8 mouse cellular contexts compared by ENCODE assay signal in the genomic region with DNA sequence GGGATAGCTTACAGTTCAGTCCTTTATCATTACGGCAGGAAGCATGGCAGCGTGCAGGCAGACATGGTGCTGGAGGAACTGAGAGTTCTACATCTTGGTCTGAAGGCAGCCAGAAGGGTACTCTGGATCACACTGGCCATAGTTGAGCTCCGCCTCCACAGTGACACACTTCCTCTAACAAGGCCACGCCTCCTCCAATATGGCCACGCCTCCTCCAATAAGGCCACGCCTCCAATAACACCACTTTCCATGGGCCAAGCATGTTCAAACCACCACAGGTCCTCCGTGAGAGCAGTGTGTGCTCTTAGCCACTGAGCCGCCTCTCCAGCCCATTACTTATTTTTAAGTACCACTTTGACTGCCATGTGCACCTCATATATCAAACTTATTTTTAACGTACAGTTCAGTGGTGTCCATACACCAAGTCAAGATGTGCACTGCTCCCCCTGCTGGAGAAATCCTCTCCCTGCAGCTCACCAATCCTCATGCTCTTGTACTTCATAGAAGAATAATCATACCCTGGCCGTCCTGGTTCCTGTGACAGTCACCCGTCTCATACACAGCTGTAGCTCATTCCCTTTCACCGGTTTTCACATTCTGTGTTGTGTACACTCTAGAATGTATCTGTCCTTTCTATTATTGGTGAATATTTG.
A peak's percentile ranks its signal among the peaks of the same experiment; 100 is the strongest.
DNase-seq lines count a peak whose midpoint lies in the region; ATAC-seq and TF ChIP-seq lines count a peak whose summit lies in the region.
"Had no signal": no experiment of that assay in that cellular context is flagged by ENCODE, and none has a peak within 500 bp of the region (broad histone marks: within the 10 kb centered on the region; RNA-seq: fewer than 3 reads in every experiment).

No protein-coding gene starts in this region.

- TF ChIP-seq CTCF in kidney, adult 2 months (conservative IDR thresholded peaks at IDR 0.05; ENCODE audit: insufficient read depth, insufficient read length, low read depth, low read length) = peak; percentile 43
- TF ChIP-seq CTCF in liver, postnatal 0 days (IDR thresholded peaks at IDR 0.05; ENCODE audit: low read depth) = peak; percentile 44

- H3K9me3 ChIP-seq in kidney, embryonic 14.5 days (ENCODE audit: control insufficient read depth, low read length) = no peaks in the 10 kb centered on the region; the same call in 1 of the 2 replicates
- H3K9me3 ChIP-seq in liver, postnatal 0 days (ENCODE audit: low read length) = 0 out of 2 replicates have a peak, but pooled peaks cover 5% of the 10 kb centered on the region

- H3K4me3 ChIP-seq in kidney, adult 2 months (ENCODE audit: insufficient read depth, low read depth, low read length) = no peak overlapping the region
- no peak overlapping the region for H3K4me3 ChIP-seq in kidney, embryonic 14.5 days (ENCODE audit: low read length)
- no peak overlapping the region for H3K4me3 ChIP-seq in liver, postnatal 0 days (ENCODE audit: low read depth, low read length)
- H3K4me3 ChIP-seq: embryonic facial prominence, embryonic 13.5 days had no signal

- no peaks in the 10 kb centered on the region for H3K27me3 ChIP-seq in kidney, adult 2 months (replicated peaks; ENCODE audit: control insufficient read depth, insufficient read depth, low read length)
- no peaks in the 10 kb centered on the region for H3K27me3 ChIP-seq in kidney, embryonic 14.5 days (ENCODE audit: control insufficient read depth, insufficient read depth, low read length)
- no peaks in the 10 kb centered on the region for H3K27me3 ChIP-seq in liver, postnatal 0 days (ENCODE audit: insufficient read depth, low read length)
- H3K27me3 ChIP-seq: embryonic facial prominence, embryonic 13.5 days had no signal

- H3K9ac ChIP-seq in kidney, embryonic 14.5 days (ENCODE audit: low read depth, low read length) = no peak overlapping the region
- H3K9ac ChIP-seq in liver, postnatal 0 days (replicated peaks) = no peak overlapping the region
- H3K9ac ChIP-seq: embryonic facial prominence, embryonic 13.5 days had no signal

- no peak for TF ChIP-seq POLR2A in kidney, adult 2 months (IDR thresholded peaks at IDR 0.05; ENCODE audit: low read depth, low read length)

- 91% methylated on average over 12 of the region's 12 CpGs for WGBS in kidney, adult 2 months
- WGBS in kidney, embryonic 14.5 days = 88% methylated on average over 12 of the region's 12 CpGs
- 84% methylated on average over 12 of the region's 12 CpGs for whole genome bisulfite sequencing in liver, postnatal 0 days (ENCODE audit: insufficient replicate concordance)

- no peak for ATAC-seq in kidney, embryonic 14.5 days (ENCODE audit: low FRiP score, low TSS enrichment)
- no peak for ATAC-seq in liver, postnatal 0 days

- H3K27ac ChIP-seq in kidney, adult 2 months (ENCODE audit: insufficient read depth, low read depth, low read length) = no peak overlapping the region
- no peak overlapping the region for H3K27ac ChIP-seq in kidney, embryonic 14.5 days (ENCODE audit: low read depth, low read length)
- no peak overlapping the region for H3K27ac ChIP-seq in liver, postnatal 0 days (ENCODE audit: low read depth)
- H3K27ac ChIP-seq: embryonic facial prominence, embryonic 13.5 days had no signal

- peak; percentile 16 for DNase-seq in kidney, adult 2 months
- peak; percentile 10 for DNase-seq in CD4-positive helper T cell, adult 2 months (ENCODE audit: low read depth, low spot score)
- peak; percentile 20 for DNase-seq in NIH3T3 (ENCODE audit: low read depth)
- DNase-seq in liver, postnatal 0 days = no peak
- no peak for DNase-seq in frontal cortex, postnatal 36 days (ENCODE audit: low spot score in 2 of 2)
- DNase-seq in urinary bladder, postnatal 36 days (ENCODE audit: low spot score in 2 of 2) = no peak

- H3K4me2 ChIP-seq in kidney, embryonic 14.5 days (replicated peaks; ENCODE audit: low read depth, low read length) = no peak overlapping the region
- H3K4me2 ChIP-seq in liver, postnatal 0 days (ENCODE audit: low read depth, low read length) = no peak overlapping the region
- H3K4me2 ChIP-seq: embryonic facial prominence, embryonic 13.5 days had no signal

- no peak for TF ChIP-seq EP300 in liver, postnatal 0 days (IDR thresholded peaks at IDR 0.05; ENCODE audit: low read depth)

- no peaks in the 10 kb centered on the region for H3K36me3 ChIP-seq in kidney, adult 2 months (ENCODE audit: control insufficient read depth, insufficient read depth, low read length)
- H3K36me3 ChIP-seq in kidney, embryonic 14.5 days (ENCODE audit: control insufficient read depth, insufficient read depth, low read length) = no peaks in the 10 kb centered on the region
- H3K36me3 ChIP-seq in liver, postnatal 0 days (replicated peaks; ENCODE audit: insufficient read depth, low read length) = no peaks in the 10 kb centered on the region
- H3K36me3 ChIP-seq: embryonic facial prominence, embryonic 13.5 days had no signal

- no peaks in the 10 kb centered on the region for H3K4me1 ChIP-seq in kidney, adult 2 months (ENCODE audit: control insufficient read depth, insufficient read depth, low read length)
- H3K4me1 ChIP-seq in kidney, embryonic 14.5 days (ENCODE audit: control insufficient read depth, insufficient read depth, low read length) = peaks cover 6% of the 10 kb centered on the region; the same call in 1 of the 2 replicates
- H3K4me1 ChIP-seq in liver, postnatal 0 days (ENCODE audit: insufficient read depth) = no peaks in the 10 kb centered on the region
- H3K4me1 ChIP-seq: embryonic facial prominence, embryonic 13.5 days had no signal

Comparison
In these comparisons a context has a peak if more than half of its experiments do, and no peak if none do; other contexts are left out.
1. DNase-seq: peak in kidney, adult 2 months (single experiment), CD4-positive helper T cell, adult 2 months (single experiment) and NIH3T3 (single experiment); none in liver, postnatal 0 days (single experiment), frontal cortex, postnatal 36 days (0 of 2) and urinary bladder, postnatal 36 days (0 of 2).